Mouse (Mus musculus) G1E (cell line): ENCODE measurements around the gene Inpp1.

Experiments used
- CTCF ChIP-seq: IDR thresholded peaks from 2 replicates; pipeline ENCODE4 v1.5.1; 2012; ENCODE audit warnings: low read depth, low read length, inconsistent platforms, mixed read lengths
- GATA1 ChIP-seq: IDR thresholded peaks from 2 replicates; pipeline ENCODE4 v1.6.1; 2012; ENCODE audit warnings: borderline replicate concordance, low read length, inconsistent platforms, mixed read lengths
- TAL1 ChIP-seq: conservative IDR thresholded peaks from 2 replicates; pipeline ENCODE4 v1.6.1; 2012; ENCODE audit warnings: low read depth, low read length, inconsistent platforms, mixed read lengths

DNA sequence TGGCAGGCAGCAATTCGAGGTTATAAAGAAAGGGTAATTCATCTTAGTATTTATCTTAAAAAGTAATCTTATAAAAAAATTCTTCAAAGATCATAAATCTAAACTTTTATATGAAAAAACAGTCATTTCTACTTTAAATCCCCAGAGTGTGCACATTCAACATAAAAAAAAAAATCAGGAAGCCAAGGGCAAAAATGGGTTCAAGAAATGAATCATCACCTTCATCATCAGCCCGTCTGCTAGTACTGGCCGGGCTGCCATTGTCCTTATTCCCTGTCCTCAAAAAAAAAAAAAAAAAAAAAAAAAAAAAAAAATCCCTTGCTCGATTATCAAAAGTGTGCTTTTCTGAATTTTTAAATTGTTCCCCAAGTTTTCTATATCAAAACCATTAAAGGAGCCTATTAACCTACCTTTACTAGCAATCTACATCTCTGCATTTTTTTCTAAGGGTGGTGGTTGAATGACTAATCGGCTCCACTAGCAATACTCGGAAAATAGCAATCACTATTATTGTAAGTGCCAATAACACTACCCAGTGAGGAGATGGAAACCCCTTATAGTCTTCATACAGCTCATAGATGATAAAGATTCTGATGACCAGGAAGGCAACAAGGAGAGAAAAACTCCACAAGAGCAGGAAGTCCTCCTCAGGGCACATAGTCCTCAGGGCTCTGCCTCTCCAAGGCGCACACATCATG lies 38.6 kb upstream of the Inpp1 start:
- TF ChIP-seq CTCF (no peak), TAL1 (no peak), GATA1 (no peak)
